Mouse (Mus musculus): ENCODE measurements around the gene Vwa8. TPM values are rescaled to one million over a fixed set of nuclear protein-coding genes. Genes with fewer than 3 reads are reported as not detected.

Gene Vwa8
- total and polyA plus RNA-seq, 3 experiments = 12.4 to 17.5 (median 15.9) TPM

- Histone ChIP-seq H3K9me3 (replicated peaks; ENCODE audit: low read length) (no peaks in the 10 kb centered on the region), H3K4me2 (ENCODE audit: insufficient read depth, low read depth, poor library complexity, severe bottlenecking) (no peak overlapping the region), H3K27me3 (replicated peaks) (no peaks in the 10 kb centered on the region), H3K4me3 (replicated peaks in 1 of 3; ENCODE audit: low read depth in 2 of 3, low read length in 2 of 3, poor library complexity in 1 of 3) (no peak overlapping the region), H3K79me2 (replicated peaks; ENCODE audit: control insufficient read depth, extremely low read depth, insufficient read depth, poor library complexity, severe bottlenecking) (no peaks in the 10 kb centered on the region), H3K36me3 (replicated peaks in 1 of 2; ENCODE audit: control insufficient read depth in 1 of 2, insufficient read depth in 1 of 2, low read length in 1 of 2) (peaks cover 15 to 54% of the 10 kb centered on the region in 2 experiments), H3K4me1 (ENCODE audit: control insufficient read depth in 1 of 2, insufficient read depth in 2 of 2) (peaks cover 0 to 7% of the 10 kb centered on the region in 2 experiments; a peak in 1 of 4 replicates), H3K27ac (ENCODE audit: insufficient read depth, low read depth) (no peak overlapping the region), H3K9ac (ENCODE audit: insufficient read depth, low read depth) (no peak overlapping the region)
- no peak for DNase-seq (ENCODE audit: extremely low read depth)
- no peak for TF ChIP-seq POLR2A (IDR thresholded peaks at IDR 0.05; ENCODE audit: low read depth, low read length)
- dilution Hi-C loops (cut with MboI; ENCODE audit: extremely low pct_ligation_motif_present, extremely low pct_unique_long_range_greater_than_20kb, low sequenced_read_pairs) = no loop called here
- in situ Hi-C loops (cut with MboI; ENCODE audit: low pct_ligation_motif_present, low pct_unique_long_range_greater_than_20kb, low sequenced_read_pairs) = no loop called here
Measured at GRCm38 (mm10) chr14:79065636-79066035, 216.8 kb downstream of the Vwa8 start.

DNA sequence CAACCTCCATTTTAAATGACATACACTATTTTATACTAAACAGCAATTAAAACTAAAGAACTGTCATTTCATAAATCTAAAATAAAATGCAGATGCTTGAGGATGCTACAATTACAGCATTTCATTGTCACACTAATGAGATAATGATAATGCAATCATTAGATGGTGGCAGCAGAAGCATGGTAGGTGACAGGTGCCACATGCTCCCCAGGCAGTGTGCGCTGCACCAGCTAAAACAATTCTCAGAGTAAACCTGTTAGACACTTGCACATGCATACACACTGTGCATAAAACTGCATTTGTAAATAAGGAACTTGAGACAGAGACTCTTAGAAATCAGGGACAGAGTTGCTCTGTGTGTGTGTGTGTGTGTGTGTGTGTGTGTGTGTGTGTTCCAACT is 220.7 kb downstream of the Vwa8 start:
- H3K79me2 ChIP-seq (replicated peaks; ENCODE audit: control insufficient read depth, extremely low read depth, insufficient read depth, poor library complexity, severe bottlenecking) = no peaks in the 10 kb centered on the region
- no peaks in the 10 kb centered on the region for H3K4me1 ChIP-seq (ENCODE audit: control insufficient read depth in 1 of 2, insufficient read depth in 2 of 2)
- no peaks in the 10 kb centered on the region for H3K27me3 ChIP-seq (replicated peaks)
- H3K9ac ChIP-seq (ENCODE audit: insufficient read depth, low read depth) = no peak overlapping the region
- H3K27ac ChIP-seq (ENCODE audit: insufficient read depth, low read depth) = no peak overlapping the region
- TF ChIP-seq RCOR1 (conservative IDR thresholded peaks at IDR 0.05; ENCODE audit: low read depth, low read length) = no peak
- dilution Hi-C loops (cut with MboI; ENCODE audit: extremely low pct_ligation_motif_present, extremely low pct_unique_long_range_greater_than_20kb, low sequenced_read_pairs) (no loop called here), in situ Hi-C loops (cut with MboI; ENCODE audit: low pct_ligation_motif_present, low pct_unique_long_range_greater_than_20kb, low sequenced_read_pairs) (no loop called here)
- H3K4me3 ChIP-seq (replicated peaks in 1 of 3; ENCODE audit: low read depth in 2 of 3, low read length in 2 of 3, poor library complexity in 1 of 3) = no peak overlapping the region
- no peak for DNase-seq (ENCODE audit: extremely low read depth)
- H3K4me2 ChIP-seq (ENCODE audit: insufficient read depth, low read depth, poor library complexity, severe bottlenecking) = no peak overlapping the region
- H3K9me3 ChIP-seq (replicated peaks; ENCODE audit: low read length) = no peaks in the 10 kb centered on the region
- peaks cover 7 to 38% of the 10 kb centered on the region in 2 experiments for H3K36me3 ChIP-seq (replicated peaks in 1 of 2; ENCODE audit: control insufficient read depth in 1 of 2, insufficient read depth in 1 of 2, low read length in 1 of 2)

DNA sequence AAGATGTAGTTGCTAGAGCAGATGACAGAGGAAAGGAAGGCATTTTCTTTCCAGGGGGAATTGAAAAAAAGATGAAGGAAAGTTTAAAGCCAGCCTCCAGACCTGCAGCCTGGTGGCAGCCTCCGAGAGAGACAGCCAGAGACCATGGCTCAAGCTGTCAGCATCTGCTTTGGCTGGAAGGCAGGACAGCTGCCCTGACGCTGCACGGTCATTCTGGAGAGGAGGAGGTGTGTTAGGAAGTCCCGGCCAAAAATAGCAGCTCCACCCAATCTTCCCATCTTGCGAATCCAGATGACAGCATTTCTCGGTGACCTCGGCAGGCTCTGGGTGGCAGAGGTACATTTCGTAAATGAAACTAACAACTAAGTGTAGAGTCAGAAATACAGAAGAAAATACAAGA is 225.9 kb downstream of the Vwa8 start:
- dilution Hi-C loops (cut with MboI; ENCODE audit: extremely low pct_ligation_motif_present, extremely low pct_unique_long_range_greater_than_20kb, low sequenced_read_pairs) (no loop called here), in situ Hi-C loops (cut with MboI; ENCODE audit: low pct_ligation_motif_present, low pct_unique_long_range_greater_than_20kb, low sequenced_read_pairs) (no loop called here)
- Histone ChIP-seq H3K4me3 (replicated peaks in 1 of 3; ENCODE audit: low read depth in 2 of 3, low read length in 2 of 3, poor library complexity in 1 of 3) (no peak overlapping the region), H3K9me3 (replicated peaks; ENCODE audit: low read length) (no peaks in the 10 kb centered on the region), H3K27me3 (replicated peaks) (no peaks in the 10 kb centered on the region), H3K4me1 (ENCODE audit: control insufficient read depth in 1 of 2, insufficient read depth in 2 of 2) (no peaks in the 10 kb centered on the region), H3K79me2 (replicated peaks; ENCODE audit: control insufficient read depth, extremely low read depth, insufficient read depth, poor library complexity, severe bottlenecking) (no peaks in the 10 kb centered on the region), H3K36me3 (replicated peaks in 1 of 2; ENCODE audit: control insufficient read depth in 1 of 2, insufficient read depth in 1 of 2, low read length in 1 of 2) (peaks cover 0 to 19% of the 10 kb centered on the region in 2 experiments), H3K27ac (ENCODE audit: insufficient read depth, low read depth) (no peak overlapping the region), H3K4me2 (ENCODE audit: insufficient read depth, low read depth, poor library complexity, severe bottlenecking) (no peak overlapping the region), H3K9ac (ENCODE audit: insufficient read depth, low read depth) (no peak overlapping the region)
- TF ChIP-seq ELF1 (IDR thresholded peaks at IDR 0.05; ENCODE audit: low read depth, low read length) = no peak
- TF ChIP-seq ZKSCAN1 (IDR thresholded peaks at IDR 0.05; ENCODE audit: borderline replicate concordance, low read depth, low read length) = no peak
- no peak for TF ChIP-seq GABPA (IDR thresholded peaks at IDR 0.05; ENCODE audit: insufficient replicate concordance, low read depth, low read length)
- no peak for TF ChIP-seq SIN3A (IDR thresholded peaks at IDR 0.05; ENCODE audit: low read length)
- no peak for TF ChIP-seq MAZ (IDR thresholded peaks at IDR 0.05; ENCODE audit: low read depth, low read length)
- TF ChIP-seq NELFE (IDR thresholded peaks at IDR 0.05; ENCODE audit: low read depth, low read length) = no peak
- no peak for TF ChIP-seq TBP (conservative IDR thresholded peaks at IDR 0.05; ENCODE audit: low read depth, low read length)
- TF ChIP-seq MXI1 (IDR thresholded peaks at IDR 0.05; ENCODE audit: low read depth, low read length) = no peak
- TF ChIP-seq POLR2A (IDR thresholded peaks at IDR 0.05; ENCODE audit: low read depth, low read length) = no peak
- no peak for TF ChIP-seq MAFK (IDR thresholded peaks at IDR 0.05; ENCODE audit: insufficient replicate concordance, low read length)
- TF ChIP-seq PAX5 (IDR thresholded peaks at IDR 0.05; ENCODE audit: low read length) = no peak
- no peak for TF ChIP-seq ZNF384 (IDR thresholded peaks at IDR 0.05; ENCODE audit: low read depth, low read length)
- no peak for TF ChIP-seq ZMIZ1 (IDR thresholded peaks at IDR 0.05; ENCODE audit: low read depth, low read length)
- no peak for TF ChIP-seq USF2 (conservative IDR thresholded peaks at IDR 0.05; ENCODE audit: low read depth, low read length)
- DNase-seq (ENCODE audit: extremely low read depth) = no peak

Data from CH12.LX (cell line).